16 mouse cellular contexts compared by ENCODE assay signal in genomic region chr7:84590622-84591021, GRCm38 (mm10). TPM values are rescaled to one million over a fixed set of nuclear protein-coding genes. Genes with fewer than 3 reads are reported as not detected.
A peak's percentile ranks its signal among the peaks of the same experiment; 100 is the strongest.
DNase-seq lines count a peak whose midpoint lies in the region; TF ChIP-seq lines count a peak whose summit lies in the region.
"Had no signal": no experiment of that assay in that cellular context is flagged by ENCODE, and none has a peak within 500 bp of the region (broad histone marks: within the 10 kb centered on the region; RNA-seq: fewer than 3 reads in every experiment).

No protein-coding gene starts in this region.

- H3K4me3 ChIP-seq in CH12.LX (replicated peaks in 1 of 3; ENCODE audit: low read depth in 2 of 3, low read length in 2 of 3, poor library complexity in 1 of 3): no peak overlapping the region

- H3K4me1 ChIP-seq in CH12.LX (ENCODE audit: control insufficient read depth in 1 of 2, insufficient read depth in 2 of 2): peaks cover 45 to 88% of the 10 kb centered on the region in 2 experiments

- no peak overlapping the region for H3K4me2 ChIP-seq in CH12.LX (ENCODE audit: insufficient read depth, low read depth, poor library complexity, severe bottlenecking)

- H3K27ac ChIP-seq in CH12.LX (ENCODE audit: insufficient read depth, low read depth): no peak overlapping the region

- no peaks in the 10 kb centered on the region for H3K27me3 ChIP-seq in CH12.LX (replicated peaks)
- H3K27me3 ChIP-seq: Patski had no signal

- no peaks in the 10 kb centered on the region for H3K9me3 ChIP-seq in CH12.LX (replicated peaks; ENCODE audit: low read length)
- H3K9me3 ChIP-seq: G1E had no signal

- in situ Hi-C loops in CH12.LX (cut with MboI; ENCODE audit: low pct_ligation_motif_present, low pct_unique_long_range_greater_than_20kb, low sequenced_read_pairs): loop anchor here (5.0 to 10.0 kb wide), 2 partner anchors 157 to 184 kb away; no protein-coding TSS in a partner anchor

- intact Hi-C loops in gastrocnemius, postnatal 14 days (cut with DNase I; ENCODE audit: low total_unique reads): loop anchor here (5.0 to 10.0 kb wide), 2 partner anchors 154 to 187 kb away; no protein-coding TSS in a partner anchor

- H3K79me2 ChIP-seq in CH12.LX (replicated peaks; ENCODE audit: control insufficient read depth, extremely low read depth, insufficient read depth, poor library complexity, severe bottlenecking): no peaks in the 10 kb centered on the region

- dilution Hi-C loops in CH12.LX (cut with MboI; ENCODE audit: extremely low pct_ligation_motif_present, extremely low pct_unique_long_range_greater_than_20kb, low sequenced_read_pairs): no loop called here

- peak; percentile 72 for TF ChIP-seq EP300 in CH12.LX (IDR thresholded peaks at IDR 0.05; ENCODE audit: low read length)

- no peak for DNase-seq in CH12.LX (ENCODE audit: extremely low read depth)
- no peak for DNase-seq in gastrocnemius, postnatal 14 days
- DNase-seq: adrenal gland, adult 2 months; adrenal gland, adult 8-10 months; adrenal gland, postnatal 10 days; adrenal gland, postnatal 14 days; adrenal gland, postnatal 25 days; adrenal gland, postnatal 36 days; cerebellum, adult 11 months; cerebellum, adult 11-12 months; cerebellum, adult 18-20 months; cerebellum, adult 2 months; cerebellum, adult 8-10 months had no signal

- TF ChIP-seq RAD21 in CH12.LX (IDR thresholded peaks at IDR 0.05; ENCODE audit: low read depth, low read length): no peak

- peaks cover 59 to 92% of the 10 kb centered on the region in 2 experiments for H3K36me3 ChIP-seq in CH12.LX (replicated peaks in 1 of 2; ENCODE audit: control insufficient read depth in 1 of 2, insufficient read depth in 1 of 2, low read length in 1 of 2)
- H3K36me3 ChIP-seq: G1E had no signal

- no peak overlapping the region for H3K9ac ChIP-seq in CH12.LX (ENCODE audit: insufficient read depth, low read depth)

- no peak for TF ChIP-seq POLR2A in CH12.LX (IDR thresholded peaks at IDR 0.05; ENCODE audit: low read depth, low read length)

- TF ChIP-seq CTCF in CH12.LX (conservative IDR thresholded peaks at IDR 0.05 in 1 of 2, IDR thresholded peaks at IDR 0.05 in 1 of 2; ENCODE audit: low read depth in 2 of 2, low read length in 2 of 2): no peak

TF ChIP-seq in CH12.LX, 34 proteins besides CTCF, POLR2A, EP300 and RAD21:
- TF ChIP-seq IRF4 (IDR thresholded peaks at IDR 0.05; ENCODE audit: low read depth, low read length) (peak; percentile 65), MXI1 (IDR thresholded peaks at IDR 0.05; ENCODE audit: low read depth, low read length) (no peak), ETS1 (conservative IDR thresholded peaks at IDR 0.05; ENCODE audit: low read depth, low read length) (0 out of 2 replicates have a peak, but pooled peaks have one; percentile 32)

RNA-seq across cellular contexts. Expression of gene Fah, which starts 15.9 kb away (rescaled TPM):
- total RNA-seq in CH12.LX (2012; rRNA removed) (167 and 170 TPM in 2 replicates), CH12.LX (2014; rRNA removed) (128 and 131 TPM in 2 replicates)
- 184 and 203 TPM in 2 replicates for polyA plus RNA-seq in CH12.LX (2012; ENCODE audit: insufficient read length, low read depth)
- total RNA-seq in gastrocnemius, postnatal 14 days (2021): 1 to 10 TPM; 1.7 to 2.7 TPM
- total RNA-seq: MEL had no signal

Comparison
In these comparisons a context has a peak if more than half of its experiments do, and no peak if none do; other contexts are left out.
1. RNA of gene Fah, which starts 15.9 kb away (total RNA-seq): 128 to 170 TPM in CH12.LX; 1.7 to 2.7 TPM in gastrocnemius, postnatal 14 days; every median in the first group is over 10 times any median in the second.